Mouse (Mus musculus) intestine, postnatal 0 days (tissue): Measurements from ENCODE around the gene Anks1. TPM values are rescaled to one million over a fixed set of nuclear protein-coding genes. Genes with fewer than 3 reads are reported as not detected.
A peak's percentile ranks its signal among the peaks of the same experiment; 100 is the strongest.

Experiments
- ATAC-seq: fragments of 200-750 bp; cut with Nextera tagmentation; 2 replicates; pipeline ENCODE4 v1.8.0; 2017; ENCODE audit warnings: mild to moderate bottlenecking, moderate TSS enrichment, moderate library complexity
- H3K27ac ChIP-seq: fragments of 300-500 bp; sonication (generic); 2 replicates; pipeline ENCODE4 v1.5.1; 2014; ENCODE audit warnings: mild to moderate bottlenecking, low read depth, low read length, moderate library complexity
- H3K27me3 ChIP-seq: fragments of 300-500 bp; sonication (generic); replicated peaks from 2 replicates; pipeline ENCODE4 v1.6.1; 2014; ENCODE audit warnings: low read length, mixed read lengths; ENCODE audit not compliant: control insufficient read depth, insufficient read depth
- H3K36me3 ChIP-seq: fragments of 300-500 bp; sonication (generic); 2 replicates; pipeline ENCODE4 v1.6.1; 2014; ENCODE audit warnings: mild to moderate bottlenecking, moderate library complexity; ENCODE audit not compliant: control insufficient read depth, insufficient read depth
- H3K4me1 ChIP-seq: fragments of 300-500 bp; sonication (generic); replicated peaks from 2 replicates; pipeline ENCODE4 v1.6.1; 2014; ENCODE audit warnings: antibody characterized with exemption, low read length, mixed read lengths; ENCODE audit not compliant: control insufficient read depth, insufficient read depth
- H3K4me2 ChIP-seq: fragments of 300-500 bp; sonication (generic); replicated peaks from 2 replicates; pipeline ENCODE4 v1.6.1; 2014; ENCODE audit warnings: low read depth, mild to moderate bottlenecking, moderate library complexity
- H3K4me3 ChIP-seq: fragments of 300-500 bp; sonication (generic); 2 replicates; pipeline ENCODE4 v1.5.1; 2014; ENCODE audit warnings: low read depth, low read length
- H3K9ac ChIP-seq: fragments of 300-500 bp; sonication (generic); 2 replicates; pipeline ENCODE4 v1.6.1; 2014; ENCODE audit warnings: mild to moderate bottlenecking, low read depth, low read length
- H3K9me3 ChIP-seq: fragments of 300-500 bp; sonication (generic); 2 replicates; pipeline ENCODE4 v1.6.1; 2016; ENCODE audit warnings: mixed run types; ENCODE audit not compliant: control insufficient read depth
- CTCF ChIP-seq: sonication (generic); IDR thresholded peaks from 2 replicates; pipeline ENCODE4 v1.5.1; 2016; ENCODE audit warnings: low read depth, mild to moderate bottlenecking, control low read depth, antibody characterized with exemption, moderate library complexity
- WGBS: fragments of 180-500 bp; shearing (Covaris S2); extraction: QIAGEN DNeasy Blood & Tissue Kit; methylation state at CpG from one replicate; pipeline ENCODE4 v1.1.7; 2014; 5-methylcytosine and 5-hydroxymethylcytosine counted together
- polyA plus RNA-seq: library from polyadenylated mRNA; unstranded; fragments of >200 nt; fragmentation: Nextera tagmentation; extraction: Ambion mirVana; gene quantifications from 2 replicates; pipeline ENCODE4 v1.2.1, GENCODE M21; 2015

Gene Anks1
- polyA plus RNA-seq, 1 experiment from 2014 or later, result 10.0 TPM

DNA sequence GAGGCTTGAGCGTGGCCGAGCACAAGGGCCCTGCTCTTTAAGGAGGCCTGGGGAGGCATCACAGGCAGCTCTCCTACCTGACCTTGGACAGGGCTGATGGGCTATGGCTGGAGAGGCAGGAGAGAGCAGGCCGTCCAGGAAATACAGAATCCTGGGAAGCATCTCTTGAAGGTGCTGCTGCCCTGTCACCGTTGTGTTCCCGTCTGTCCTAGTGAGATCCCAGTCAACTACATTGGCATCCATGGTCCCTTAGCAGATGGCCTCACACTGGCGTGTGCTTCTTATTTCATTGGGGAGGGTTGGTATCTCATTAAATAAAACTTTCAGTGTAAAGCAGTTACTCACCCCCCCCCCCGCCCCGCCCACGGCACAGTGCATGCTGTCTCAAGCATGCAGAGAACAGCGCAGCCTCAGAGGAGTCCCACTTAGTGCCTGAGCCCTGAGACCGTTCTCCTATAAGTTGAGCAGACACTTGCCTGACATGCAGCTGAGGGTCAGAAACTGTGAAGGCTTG, 57.5 kb downstream of the Anks1 start:
- 0 out of 2 replicates have a peak, but pooled peaks cover 5% of the 10 kb centered on the region for H3K4me1 ChIP-seq
- H3K27me3 ChIP-seq, result no peaks in the 10 kb centered on the region
- no peaks in the 10 kb centered on the region for H3K9me3 ChIP-seq
- H3K36me3 ChIP-seq, result no peaks in the 10 kb centered on the region
- no peak overlapping the region for H3K27ac ChIP-seq
- ATAC-seq, result no peak
- no peak overlapping the region for H3K4me2 ChIP-seq
- TF ChIP-seq CTCF, result no peak
- 89% methylated on average over 11 of the region's 11 CpGs for WGBS
- H3K9ac ChIP-seq, result no peak overlapping the region
- no peak overlapping the region for H3K4me3 ChIP-seq

- no peaks in the 10 kb centered on the region for H3K9me3 ChIP-seq
- TF ChIP-seq CTCF, result no peak
- 0 out of 2 replicates have a peak, but pooled peaks cover 5% of the 10 kb centered on the region for H3K4me1 ChIP-seq
- WGBS, result 87% methylated on average over 7 of the region's 7 CpGs
- no peak overlapping the region for H3K4me2 ChIP-seq
- no peak overlapping the region for H3K9ac ChIP-seq
- no peak overlapping the region for H3K27ac ChIP-seq
- no peak overlapping the region for H3K4me3 ChIP-seq
- H3K27me3 ChIP-seq, result no peaks in the 10 kb centered on the region
- ATAC-seq, result no peak
- no peaks in the 10 kb centered on the region for H3K36me3 ChIP-seq
Observed at GRCm38 (mm10) chr17:27967529-27967928, 58.4 kb downstream of the Anks1 start.

GRCm38 (mm10) chr17:27968033-27968750, 59.1 kb downstream of the Anks1 start:
- 78% methylated on average over 9 of the region's 9 CpGs for WGBS
- H3K4me3 ChIP-seq, result no peak overlapping the region
- no peak overlapping the region for H3K4me2 ChIP-seq
- no peaks in the 10 kb centered on the region for H3K27me3 ChIP-seq
- H3K36me3 ChIP-seq, result no peaks in the 10 kb centered on the region
- H3K4me1 ChIP-seq, result 0 out of 2 replicates have a peak, but pooled peaks cover 5% of the 10 kb centered on the region
- H3K9me3 ChIP-seq, result no peaks in the 10 kb centered on the region
- no peak overlapping the region for H3K9ac ChIP-seq
- no peak for TF ChIP-seq CTCF
- H3K27ac ChIP-seq, result no peak overlapping the region
- ATAC-seq, result no peak

- no peak for ATAC-seq
- H3K27me3 ChIP-seq, result no peaks in the 10 kb centered on the region
- H3K9ac ChIP-seq, result no peak overlapping the region
- 92% methylated on average over 5 of the region's 5 CpGs for WGBS
- no peak for TF ChIP-seq CTCF
- no peak overlapping the region for H3K4me3 ChIP-seq
- 0 out of 2 replicates have a peak, but pooled peaks cover 5% of the 10 kb centered on the region for H3K4me1 ChIP-seq
- no peak overlapping the region for H3K4me2 ChIP-seq
- H3K36me3 ChIP-seq, result no peaks in the 10 kb centered on the region
- no peaks in the 10 kb centered on the region for H3K9me3 ChIP-seq
- no peak overlapping the region for H3K27ac ChIP-seq
Observed at GRCm38 (mm10) chr17:27968903-27969302, 59.8 kb downstream of the Anks1 start.

DNA sequence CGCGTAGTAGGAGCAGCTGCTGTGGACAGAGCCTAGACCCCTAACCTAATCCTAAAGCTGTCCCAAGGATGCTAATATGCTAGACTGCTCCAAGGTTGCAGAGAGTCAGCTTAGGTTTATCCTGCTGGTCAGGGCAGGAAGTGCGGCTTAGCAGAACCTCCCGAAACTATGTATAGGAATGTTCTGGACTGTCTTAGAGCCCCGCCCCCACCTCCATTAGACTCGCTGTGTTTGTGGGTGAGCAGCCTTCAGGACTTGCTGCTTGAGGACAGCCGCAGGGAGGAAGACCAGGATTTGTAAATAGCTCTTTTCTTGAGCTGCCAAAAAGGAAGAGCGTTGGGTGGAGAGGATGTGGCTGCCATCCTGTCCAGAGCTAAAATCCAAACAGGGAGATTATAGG, 60.3 kb downstream of the Anks1 start:
- TF ChIP-seq CTCF, result peak; percentile 69
- Histone ChIP-seq H3K4me3 (no peak overlapping the region), H3K9ac (no peak overlapping the region), H3K27ac (no peak overlapping the region), H3K4me1 (0 out of 2 replicates have a peak, but pooled peaks cover 5% of the 10 kb centered on the region), H3K4me2 (no peak overlapping the region), H3K9me3 (no peaks in the 10 kb centered on the region), H3K27me3 (no peaks in the 10 kb centered on the region), H3K36me3 (no peaks in the 10 kb centered on the region)
- peak; percentile 39 for ATAC-seq
- WGBS, result 59% methylated on average over 8 of the region's 8 CpGs

DNA sequence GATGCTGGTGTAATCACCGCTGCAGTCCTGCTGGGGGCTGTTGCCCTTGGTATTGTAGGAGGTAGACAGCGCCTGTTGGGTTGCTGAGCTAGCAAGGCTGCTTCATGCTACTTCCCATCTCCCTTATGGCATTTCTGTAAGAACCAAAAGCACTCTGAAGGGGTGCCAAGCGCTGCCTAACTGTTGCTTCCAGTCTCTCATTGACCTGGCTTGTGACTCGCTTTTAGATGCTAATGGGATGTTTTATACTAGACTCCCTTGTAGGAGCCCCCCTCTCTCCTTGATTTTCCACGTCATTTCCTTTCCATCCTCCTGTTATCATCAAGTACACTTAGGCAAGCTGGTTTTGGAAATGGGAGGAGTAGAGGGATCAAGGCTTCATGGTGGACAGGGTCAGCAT, 60.8 kb downstream of the Anks1 start:
- H3K9ac ChIP-seq, result no peak overlapping the region
- H3K27ac ChIP-seq, result no peak overlapping the region
- no peaks in the 10 kb centered on the region for H3K27me3 ChIP-seq
- no peak for TF ChIP-seq CTCF
- peaks cover 3% of the 10 kb centered on the region; the same call in 1 of the 2 replicates for H3K36me3 ChIP-seq
- no peak overlapping the region for H3K4me3 ChIP-seq
- no peak overlapping the region for H3K4me2 ChIP-seq
- no peak for ATAC-seq
- H3K9me3 ChIP-seq, result no peaks in the 10 kb centered on the region
- H3K4me1 ChIP-seq, result 0 out of 2 replicates have a peak, but pooled peaks cover 5% of the 10 kb centered on the region
- 82% methylated on average over 5 of the region's 5 CpGs for WGBS
